Mouse (Mus musculus): ENCODE data around the gene Gm10799.
A peak's percentile ranks its signal among the peaks of the same experiment; 100 is the strongest.

DNA sequence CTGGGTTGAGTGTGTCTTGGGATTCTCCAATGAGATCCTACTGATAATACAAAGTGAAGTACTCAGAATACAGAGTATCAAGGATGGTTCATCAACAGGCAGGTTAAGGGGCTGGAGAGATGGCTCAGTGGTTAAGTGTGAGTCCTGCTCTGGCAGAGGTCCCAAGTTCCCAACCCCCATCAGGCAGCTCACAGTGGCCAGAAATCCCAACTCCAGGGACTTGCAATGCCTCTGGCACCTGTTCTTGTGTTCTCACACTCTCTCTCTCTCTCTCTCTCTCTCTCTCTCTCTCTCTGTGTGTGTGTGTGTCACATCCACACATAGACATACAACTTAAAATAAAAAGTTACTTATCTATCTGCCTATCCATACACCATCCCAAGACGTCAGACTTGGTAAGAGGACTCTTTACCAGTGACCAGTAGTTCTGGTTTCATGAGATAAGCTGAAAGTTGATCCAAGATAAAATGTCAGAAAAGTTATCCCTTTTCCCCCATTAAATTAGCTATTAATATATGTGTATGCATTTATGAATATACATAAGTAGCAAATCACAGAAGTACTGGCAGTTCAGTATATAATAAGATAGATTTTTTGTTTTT is 23.8 kb downstream of the Gm10799 start:
- peak; percentile 44; the same call in 1 of the 2 replicates for TF ChIP-seq EP300 (IDR thresholded peaks at IDR 0.05; ENCODE audit: low read depth)
- TF ChIP-seq CTCF (IDR thresholded peaks at IDR 0.05; ENCODE audit: low read depth): no peak

Measured in liver, embryonic 14.5 days (tissue).